ENCODE assay signal across 22 mouse cellular contexts in the genomic region with DNA sequence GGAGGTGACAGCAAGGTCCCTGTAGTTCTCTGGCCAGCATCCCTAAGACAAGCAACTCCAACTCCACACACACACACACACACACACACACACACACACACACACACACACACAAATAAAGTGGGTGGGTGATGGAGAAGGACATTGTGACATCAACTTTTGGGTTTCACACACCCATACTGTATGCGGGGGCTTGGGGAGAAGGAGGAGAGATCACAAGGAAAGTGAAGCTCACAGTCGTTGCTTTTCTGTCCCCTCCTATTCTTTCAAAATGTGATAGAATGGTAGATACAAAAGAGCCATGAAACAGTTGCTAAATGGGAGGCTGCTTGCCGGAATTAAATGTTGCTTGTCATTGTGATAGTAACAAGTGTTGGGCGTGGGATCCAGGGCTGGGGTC. TPM values are rescaled to one million over a fixed set of nuclear protein-coding genes. Genes with fewer than 3 reads are reported as not detected.
DNase-seq lines count a peak whose midpoint lies in the region; ATAC-seq and TF ChIP-seq lines count a peak whose summit lies in the region.
"Had no signal": no experiment of that assay in that cellular context is flagged by ENCODE, and none has a peak within 500 bp of the region (broad histone marks: within the 10 kb centered on the region; RNA-seq: fewer than 3 reads in every experiment).

No protein-coding gene starts in this region.

- intact Hi-C loops in gastrocnemius, adult 2 months (cut with DNase I), result no loop called here
- intact Hi-C loops in left cerebral cortex, postnatal 10 days (cut with DNase I), result no loop called here

- no peak for ATAC-seq in lung, postnatal 0 days
- ATAC-seq: forebrain, embryonic 14.5 days; Patski had no signal

- no peaks in the 10 kb centered on the region for H3K27me3 ChIP-seq in lung, postnatal 0 days (replicated peaks; ENCODE audit: insufficient read depth, low read length)
- H3K27me3 ChIP-seq in CH12.LX (replicated peaks), result no peaks in the 10 kb centered on the region
- H3K27me3 ChIP-seq: embryonic facial prominence, embryonic 15.5 days had no signal

- no peak for TF ChIP-seq CTCF in gastrocnemius, adult 2 months (IDR thresholded peaks at IDR 0.05)
- TF ChIP-seq CTCF in lung, postnatal 0 days (IDR thresholded peaks at IDR 0.05), result no peak
- no peak for TF ChIP-seq CTCF in CH12.LX (conservative IDR thresholded peaks at IDR 0.05 in 1 of 2, IDR thresholded peaks at IDR 0.05 in 1 of 2; ENCODE audit: low read depth in 2 of 2, low read length in 2 of 2)

- H3K9me3 ChIP-seq in lung, postnatal 0 days (ENCODE audit: low read length), result no peaks in the 10 kb centered on the region
- H3K9me3 ChIP-seq in CH12.LX (replicated peaks; ENCODE audit: low read length), result peaks cover 7% of the 10 kb centered on the region
- H3K9me3 ChIP-seq: embryonic facial prominence, embryonic 15.5 days; forebrain, embryonic 10.5 days; heart, embryonic 12.5 days; hindbrain, embryonic 10.5 days had no signal

- no peak overlapping the region for H3K9ac ChIP-seq in lung, postnatal 0 days (replicated peaks; ENCODE audit: low read depth)
- H3K9ac ChIP-seq in CH12.LX (ENCODE audit: insufficient read depth, low read depth), result peak overlapping the region; percentile 61; the same call in 1 of the 2 replicates
- H3K9ac ChIP-seq: embryonic facial prominence, embryonic 15.5 days; heart, embryonic 12.5 days; hindbrain, embryonic 14.5 days had no signal

- H3K36me3 ChIP-seq in lung, postnatal 0 days (ENCODE audit: insufficient read depth, low read length), result no peaks in the 10 kb centered on the region
- H3K36me3 ChIP-seq in CH12.LX (replicated peaks in 1 of 2; ENCODE audit: control insufficient read depth in 1 of 2, insufficient read depth in 1 of 2, low read length in 1 of 2), result peaks cover 0 to 21% of the 10 kb centered on the region in 2 experiments
- no peaks in the 10 kb centered on the region for H3K36me3 ChIP-seq in macrophage (ENCODE audit: inconsistent target)
- H3K36me3 ChIP-seq: embryonic facial prominence, embryonic 15.5 days; forebrain, embryonic 10.5 days; heart, embryonic 12.5 days; hindbrain, embryonic 10.5 days had no signal

- DNase-seq in gastrocnemius, adult 2 months, result no peak
- DNase-seq in gastrocnemius, postnatal 10 days, result no peak
- no peak for DNase-seq in lung, postnatal 0 days (ENCODE audit: low spot score)
- no peak for DNase-seq in lung, postnatal 10 days
- no peak for DNase-seq in CH12.LX (ENCODE audit: extremely low read depth)
- DNase-seq in left cerebral cortex, postnatal 10 days (ENCODE audit: extremely low spot score in 1 of 2, low spot score in 2 of 2), result no peak
- no peak for DNase-seq in layer of hippocampus, postnatal 10 days (ENCODE audit: low spot score in 2 of 2)
- DNase-seq: adrenal gland, postnatal 25 days; B cell, adult 2 months; cerebellum, adult 2 months; cerebellum, postnatal 10 days; embryo, embryonic 11 days; heart, adult 2 months had no signal

- in situ Hi-C loops in CH12.LX (cut with MboI; ENCODE audit: low pct_ligation_motif_present, low pct_unique_long_range_greater_than_20kb, low sequenced_read_pairs), result no loop called here

- H3K79me2 ChIP-seq in CH12.LX (replicated peaks; ENCODE audit: control insufficient read depth, extremely low read depth, insufficient read depth, poor library complexity, severe bottlenecking), result 0 out of 2 replicates have a peak, but pooled peaks cover 3% of the 10 kb centered on the region
- 0 out of 2 replicates have a peak, but pooled peaks cover 11% of the 10 kb centered on the region for H3K79me2 ChIP-seq in macrophage (ENCODE audit: inconsistent target)

- peak overlapping the region; percentile 36 for H3K4me2 ChIP-seq in lung, postnatal 0 days (replicated peaks; ENCODE audit: low read depth, low read length)
- H3K4me2 ChIP-seq in CH12.LX (ENCODE audit: insufficient read depth, low read depth, poor library complexity, severe bottlenecking), result peak overlapping the region; percentile 70; the same call in 1 of the 2 replicates
- H3K4me2 ChIP-seq: embryonic facial prominence, embryonic 15.5 days; heart, embryonic 12.5 days; hindbrain, embryonic 14.5 days had no signal

- dilution Hi-C loops in CH12.LX (cut with MboI; ENCODE audit: extremely low pct_ligation_motif_present, extremely low pct_unique_long_range_greater_than_20kb, low sequenced_read_pairs), result no loop called here

- TF ChIP-seq RAD21 in CH12.LX (IDR thresholded peaks at IDR 0.05; ENCODE audit: low read depth, low read length), result no peak

- no peak for TF ChIP-seq POLR2A in CH12.LX (IDR thresholded peaks at IDR 0.05; ENCODE audit: low read depth, low read length)

- peaks cover 3% of the 10 kb centered on the region; the same call in 1 of the 2 replicates for H3K4me1 ChIP-seq in lung, postnatal 0 days (ENCODE audit: insufficient read depth, low read depth, low read length)
- peaks cover 19 to 78% of the 10 kb centered on the region in 2 experiments for H3K4me1 ChIP-seq in CH12.LX (ENCODE audit: control insufficient read depth in 1 of 2, insufficient read depth in 2 of 2)
- H3K4me1 ChIP-seq: embryonic facial prominence, embryonic 15.5 days had no signal

- H3K4me3 ChIP-seq in gastrocnemius, adult 2 months, result peak overlapping the region; percentile 50
- peak overlapping the region; percentile 25 for H3K4me3 ChIP-seq in lung, postnatal 0 days (ENCODE audit: low read depth, low read length)
- H3K4me3 ChIP-seq in CH12.LX (replicated peaks in 1 of 3; ENCODE audit: low read depth in 2 of 3, low read length in 2 of 3, poor library complexity in 1 of 3) (peak overlapping the region in 2 of 3 experiments; percentile 58), macrophage (ENCODE audit: inconsistent target) (peak overlapping the region; percentile 31; the same call in 1 of the 2 replicates)
- H3K4me3 ChIP-seq: embryonic facial prominence, embryonic 15.5 days; erythroblast, embryonic 14.5 days; forebrain, embryonic 10.5 days; heart, adult 2 months; heart, embryonic 12.5 days; hindbrain, embryonic 10.5 days had no signal

- no peak overlapping the region for H3K27ac ChIP-seq in gastrocnemius, adult 2 months
- H3K27ac ChIP-seq in lung, postnatal 0 days (ENCODE audit: low read length), result peak overlapping the region; percentile 16; the same call in 1 of the 2 replicates
- H3K27ac ChIP-seq in CH12.LX (ENCODE audit: insufficient read depth, low read depth) (no peak overlapping the region), macrophage (no peak overlapping the region)
- H3K27ac ChIP-seq: embryonic facial prominence, embryonic 15.5 days; forebrain, embryonic 10.5 days; heart, adult 2 months; hindbrain, embryonic 10.5 days; hindbrain, embryonic 14.5 days had no signal

- no peak for TF ChIP-seq EP300 in lung, postnatal 0 days (IDR thresholded peaks at IDR 0.05)
- no peak for TF ChIP-seq EP300 in CH12.LX (IDR thresholded peaks at IDR 0.05; ENCODE audit: low read length)

- WGBS in lung, postnatal 0 days, result 69% methylated on average over 4 of the region's 4 CpGs
- 91% methylated on average over 2 of the region's 4 CpGs for WGBS in macrophage (ENCODE audit: missing documents)

RNA-seq across cellular contexts. Expression of a gene that starts 1.1 kb away (rescaled TPM):
- total RNA-seq in gastrocnemius, adult 2 months (2021), result under 1 TPM; 0.08 to 0.13 TPM
- total RNA-seq in gastrocnemius, postnatal 10 days (2021), result under 1 TPM; 0.26 to 0.41 TPM
- polyA plus RNA-seq in lung, postnatal 0 days (2015; fragmentation: Nextera tagmentation; extraction: Ambion mirVana), result 9.3 and 11.9 TPM in 2 replicates
- total RNA-seq in CH12.LX (2012; rRNA removed) (3.8 and 5.3 TPM in 2 replicates), CH12.LX (2014; rRNA removed) (2.9 and 3.3 TPM in 2 replicates)
- polyA plus RNA-seq in CH12.LX (2012; ENCODE audit: insufficient read length, low read depth) (3.7 and 3.8 TPM in 2 replicates), macrophage (2018) (0.40 to 3.1 TPM (median 0.60 TPM) in 3 replicates)
- 1 to 10 TPM in 14 of 26 experiments, under 1 TPM in 12; 0.19 to 9.7 (median 1.1) TPM for total RNA-seq in macrophage (2018; cell fraction: chromatin; rRNA removed)
- 1 to 10 TPM in 10 of 26 experiments, under 1 TPM in 16; 0.13 to 4.9 (median 0.87) TPM for total RNA-seq in macrophage (2018; cell fraction: cytosol; rRNA removed)
- total RNA-seq in macrophage (2018; cell fraction: nucleus; rRNA removed), result 1 to 10 TPM in 17 of 26 experiments, under 1 TPM in 8, not detected in 1; 0.22 to 5.6 (median 1.4) TPM
- under 1 TPM; 0.47 to 0.59 TPM for total RNA-seq in left cerebral cortex, postnatal 10 days (2021)
- total RNA-seq in layer of hippocampus, postnatal 10 days (2021), result under 1 TPM; 0.41 to 0.47 TPM
- total RNA-seq: adrenal gland, postnatal 25 days had no signal
- polyA plus RNA-seq: erythroblast, embryonic 14.5 days; Patski had no signal

RNA-seq across cellular contexts. Expression of a gene that starts 24.2 kb away (rescaled TPM):
- total RNA-seq in gastrocnemius, adult 2 months (2021), result 10 to 100 TPM; 17.0 to 20.6 TPM
- 10 to 100 TPM; 15.8 to 22.2 TPM for total RNA-seq in gastrocnemius, postnatal 10 days (2021)
- 16.8 and 19.4 TPM in 2 replicates for polyA plus RNA-seq in lung, postnatal 0 days (2015; fragmentation: Nextera tagmentation; extraction: Ambion mirVana)
- 44.2 and 52.1 TPM in 2 replicates for total RNA-seq in CH12.LX (2012; rRNA removed)
- 59.0 and 62.1 TPM in 2 replicates for total RNA-seq in CH12.LX (2014; rRNA removed)
- 49.6 and 53.2 TPM in 2 replicates for polyA plus RNA-seq in CH12.LX (2012; ENCODE audit: insufficient read length, low read depth)
- 10 to 100 TPM in 24 of 26 experiments, 1 to 10 TPM in 2; 8.3 to 33.5 (median 15.8) TPM for total RNA-seq in macrophage (2018; cell fraction: chromatin; rRNA removed)
- 10 to 100 TPM in 24 of 26 experiments, 1 to 10 TPM in 2; 9.6 to 16.7 (median 14.1) TPM for total RNA-seq in macrophage (2018; cell fraction: cytosol; rRNA removed)
- 10 to 100 TPM; 10.8 to 29.2 (median 14.9) TPM for total RNA-seq in macrophage (2018; cell fraction: nucleus; rRNA removed)
- 12.6 to 20.9 TPM (median 16.2 TPM) in 3 replicates for polyA plus RNA-seq in macrophage (2018)
- 10 to 100 TPM; 25.8 to 28.5 TPM for total RNA-seq in left cerebral cortex, postnatal 10 days (2021)
- total RNA-seq in layer of hippocampus, postnatal 10 days (2021), result 10 to 100 TPM; 23.7 to 24.2 TPM

RNA-seq across cellular contexts. Expression of a gene that starts 24.3 kb away (rescaled TPM):
- 1 to 10 TPM; 4.4 to 9.9 TPM for total RNA-seq in gastrocnemius, adult 2 months (2021)
- total RNA-seq in gastrocnemius, postnatal 10 days (2021), result 1 to 10 TPM; 6.0 to 7.0 TPM
- polyA plus RNA-seq in lung, postnatal 0 days (2015; fragmentation: Nextera tagmentation; extraction: Ambion mirVana), result 6.3 and 7.9 TPM in 2 replicates
- 88.6 and 103 TPM in 2 replicates for total RNA-seq in CH12.LX (2012; rRNA removed)
- total RNA-seq in CH12.LX (2014; rRNA removed), result 73.6 and 84.4 TPM in 2 replicates
- 113 and 128 TPM in 2 replicates for polyA plus RNA-seq in CH12.LX (2012; ENCODE audit: insufficient read length, low read depth)
- 10 to 100 TPM in 1 of 26 experiments, 1 to 10 TPM in 24, under 1 TPM in 1; 0.73 to 12.3 (median 3.2) TPM for total RNA-seq in macrophage (2018; cell fraction: chromatin; rRNA removed)
- 1 to 10 TPM; 2.2 to 6.8 (median 3.6) TPM for total RNA-seq in macrophage (2018; cell fraction: cytosol; rRNA removed)
- 10 to 100 TPM in 1 of 26 experiments, 1 to 10 TPM in 25; 1.2 to 11.5 (median 2.4) TPM for total RNA-seq in macrophage (2018; cell fraction: nucleus; rRNA removed)
- 1.9 to 8.0 TPM (median 6.1 TPM) in 3 replicates for polyA plus RNA-seq in macrophage (2018)
- total RNA-seq in left cerebral cortex, postnatal 10 days (2021), result 1 to 10 TPM; 3.3 to 3.8 TPM
- total RNA-seq in layer of hippocampus, postnatal 10 days (2021), result 1 to 10 TPM; 4.5 to 5.3 TPM

RNA-seq across cellular contexts. Expression of a gene that starts 45.7 kb away (rescaled TPM):
- 10 to 100 TPM; 28.1 to 29.3 TPM for total RNA-seq in gastrocnemius, adult 2 months (2021)
- total RNA-seq in gastrocnemius, postnatal 10 days (2021), result 10 to 100 TPM; 34.9 to 40.9 TPM
- 73.4 and 74.2 TPM in 2 replicates for polyA plus RNA-seq in lung, postnatal 0 days (2015; fragmentation: Nextera tagmentation; extraction: Ambion mirVana)
- 61.4 and 66.6 TPM in 2 replicates for total RNA-seq in CH12.LX (2012; rRNA removed)
- 58.5 and 60.3 TPM in 2 replicates for total RNA-seq in CH12.LX (2014; rRNA removed)
- 72.9 and 90.2 TPM in 2 replicates for polyA plus RNA-seq in CH12.LX (2012; ENCODE audit: insufficient read length, low read depth)
- total RNA-seq in macrophage (2018; cell fraction: chromatin; rRNA removed), result 100 to 1,000 TPM in 18 of 26 experiments, 10 to 100 TPM in 8; 73.1 to 320 (median 125) TPM
- total RNA-seq in macrophage (2018; cell fraction: cytosol; rRNA removed), result 100 to 1,000 TPM; 107 to 184 (median 136) TPM
- 100 to 1,000 TPM in 13 of 26 experiments, 10 to 100 TPM in 13; 67.4 to 176 (median 100) TPM for total RNA-seq in macrophage (2018; cell fraction: nucleus; rRNA removed)
- 128 to 215 TPM (median 170 TPM) in 3 replicates for polyA plus RNA-seq in macrophage (2018)
- 10 to 100 TPM; 62.7 to 68.2 TPM for total RNA-seq in left cerebral cortex, postnatal 10 days (2021)
- 10 to 100 TPM; 58.4 to 59.6 TPM for total RNA-seq in layer of hippocampus, postnatal 10 days (2021)

RNA-seq across cellular contexts. Expression of a gene that starts 49.3 kb away (rescaled TPM):
- total RNA-seq in gastrocnemius, adult 2 months (2021), result 1 to 10 TPM; 5.0 to 6.4 TPM
- total RNA-seq in gastrocnemius, postnatal 10 days (2021), result 1 to 10 TPM; 3.2 to 3.3 TPM
- polyA plus RNA-seq in lung, postnatal 0 days (2015; fragmentation: Nextera tagmentation; extraction: Ambion mirVana), result 32.8 and 37.0 TPM in 2 replicates
- 1.1 and 1.5 TPM in 2 replicates for total RNA-seq in CH12.LX (2012; rRNA removed)
- 0.58 and 0.68 TPM in 2 replicates for total RNA-seq in CH12.LX (2014; rRNA removed)
- 1.1 and 1.2 TPM in 2 replicates for polyA plus RNA-seq in CH12.LX (2012; ENCODE audit: insufficient read length, low read depth)
- 1 to 10 TPM in 17 of 26 experiments, under 1 TPM in 9; 0.43 to 4.8 (median 1.2) TPM for total RNA-seq in macrophage (2018; cell fraction: chromatin; rRNA removed)
- total RNA-seq in macrophage (2018; cell fraction: cytosol; rRNA removed), result 10 to 100 TPM in 1 of 26 experiments, 1 to 10 TPM in 25; 4.6 to 10.2 (median 7.0) TPM
- 1 to 10 TPM; 1.2 to 6.9 (median 2.2) TPM for total RNA-seq in macrophage (2018; cell fraction: nucleus; rRNA removed)
- 7.8 to 11.4 TPM (median 8.2 TPM) in 3 replicates for polyA plus RNA-seq in macrophage (2018)
- total RNA-seq in left cerebral cortex, postnatal 10 days (2021), result 10 to 100 TPM; 15.3 to 15.5 TPM
- total RNA-seq in layer of hippocampus, postnatal 10 days (2021), result 10 to 100 TPM; 26.2 to 27.4 TPM

Comparison
In these comparisons a context has a peak if more than half of its experiments do, and no peak if none do; other contexts are left out.
1. RNA of a gene that starts 24.3 kb away (total RNA-seq): 73.6 to 103 TPM in CH12.LX; 4.4 to 9.9 TPM in gastrocnemius, adult 2 months, 6.0 to 7.0 TPM in gastrocnemius, postnatal 10 days, 4.5 to 5.3 TPM in layer of hippocampus, postnatal 10 days and 3.3 to 3.8 TPM in left cerebral cortex, postnatal 10 days; every median in the first group is over 4 times any median in the second.
2. Peak in every context shown above with its lines, with median percentiles within 50 percentile points of each other: H3K4me3 ChIP-seq.